Mouse (Mus musculus): ENCODE results near the gene 4921524J17Rik. TPM values are rescaled to one million over a fixed set of nuclear protein-coding genes. Genes with fewer than 3 reads are reported as not detected.

Gene 4921524J17Rik
- total RNA-seq, 2 experiments from 2014 or later = 21.6 to 25.2 TPM

- intact Hi-C loops (cut with DNase I) = loop anchor here (5.0 kb wide), 2 partner anchors 34 to 79 kb away; no protein-coding TSS in a partner anchor
- DNase-seq (ENCODE audit: low spot score) = no peak
These were observed 36.8 kb downstream of the 4921524J17Rik start for GRCm38 (mm10) chr8:85395681-85396431.

- DNase-seq (ENCODE audit: low spot score) = no peak
- intact Hi-C loops (cut with DNase I) = loop anchor here (5.0 kb wide), 2 partner anchors 33 to 78 kb away; no protein-coding TSS in a partner anchor
These were observed 37.6 kb downstream of the 4921524J17Rik start for GRCm38 (mm10) chr8:85395017-85395416.

- no peak for DNase-seq (ENCODE audit: low spot score)
- intact Hi-C loops (cut with DNase I) = no loop called here
These were observed 39.4 kb downstream of the 4921524J17Rik start for GRCm38 (mm10) chr8:85393199-85393598.

- no peak for DNase-seq (ENCODE audit: low spot score)
- intact Hi-C loops (cut with DNase I) = no loop called here
These were observed 41.2 kb downstream of the 4921524J17Rik start for GRCm38 (mm10) chr8:85391438-85391837.

GRCm38 (mm10) chr8:85386205-85386604, 46.4 kb downstream of the 4921524J17Rik start, which contains the start of gene Mylk3:
Gene Mylk3 (minus strand): TSS chr8:85386345.
- intact Hi-C loops (cut with DNase I) = no loop called here
- DNase-seq (ENCODE audit: low spot score) = peak; percentile 20

- no peak for DNase-seq (ENCODE audit: low spot score)
- intact Hi-C loops (cut with DNase I) = loop anchor here (2.0 kb wide), 1 partner anchor 17 kb away; no protein-coding TSS in a partner anchor
These were observed 50.7 kb downstream of the 4921524J17Rik start for GRCm38 (mm10) chr8:85381926-85382325.

- DNase-seq (ENCODE audit: low spot score) = peak; percentile 65
- intact Hi-C loops (cut with DNase I) = loop anchor here (2.0 kb wide), 1 partner anchor 16 kb away; no protein-coding TSS in a partner anchor
These were observed 51.8 kb downstream of the 4921524J17Rik start for GRCm38 (mm10) chr8:85380824-85381209.

GRCm38 (mm10) chr8:85380123-85380823, 52.4 kb downstream of the 4921524J17Rik start:
- no peak for DNase-seq (ENCODE audit: low spot score)
- intact Hi-C loops (cut with DNase I) = loop anchor here (2.0 kb wide), 1 partner anchor 15 kb away; no protein-coding TSS in a partner anchor

GRCm38 (mm10) chr8:85379142-85379781, 53.4 kb downstream of the 4921524J17Rik start:
- DNase-seq (ENCODE audit: low spot score) = peak; percentile 13
- intact Hi-C loops (cut with DNase I) = no loop called here

GRCm38 (mm10) chr8:85376516-85376915, 56.1 kb downstream of the 4921524J17Rik start:
- intact Hi-C loops (cut with DNase I) = no loop called here
- DNase-seq (ENCODE audit: low spot score) = no peak

- no peak for DNase-seq (ENCODE audit: low spot score)
- intact Hi-C loops (cut with DNase I) = no loop called here
These were observed 58.3 kb downstream of the 4921524J17Rik start for GRCm38 (mm10) chr8:85374286-85374685.

GRCm38 (mm10) chr8:85373435-85374039, 59.1 kb downstream of the 4921524J17Rik start:
- DNase-seq (ENCODE audit: low spot score) = no peak

GRCm38 (mm10) chr8:85372465-85372839, 60.2 kb downstream of the 4921524J17Rik start:
- intact Hi-C loops (cut with DNase I) = no loop called here
- no peak for DNase-seq (ENCODE audit: low spot score)

More at GRCm38 (mm10) chr8:85373435-85374039, 59.1 kb downstream of the 4921524J17Rik start:
- intact Hi-C loops (cut with DNase I) = no loop called here

GRCm38 (mm10) chr8:85371736-85372464, 60.7 kb downstream of the 4921524J17Rik start:
- intact Hi-C loops (cut with DNase I) = no loop called here
- DNase-seq (ENCODE audit: low spot score) = no peak

GRCm38 (mm10) chr8:85365176-85365575, 67.5 kb downstream of the 4921524J17Rik start:
- intact Hi-C loops (cut with DNase I) = loop anchor here (2.0 kb wide), 1 partner anchor 16 kb away; no protein-coding TSS in a partner anchor
- peak; percentile 22 for DNase-seq (ENCODE audit: low spot score)

GRCm38 (mm10) chr8:85364628-85365027, 68.0 kb downstream of the 4921524J17Rik start:
- intact Hi-C loops (cut with DNase I) = loop anchor here (2.0 to 5.0 kb wide), 2 partner anchors 16 to 33 kb away; no protein-coding TSS in a partner anchor
- DNase-seq (ENCODE audit: low spot score) = no peak

GRCm38 (mm10) chr8:85363406-85363805, 69.2 kb downstream of the 4921524J17Rik start:
- intact Hi-C loops (cut with DNase I) = loop anchor here (5.0 kb wide), 1 partner anchor 34 kb away; no protein-coding TSS in a partner anchor
- no peak for DNase-seq (ENCODE audit: low spot score)

- intact Hi-C loops (cut with DNase I) = loop anchor here (5.0 kb wide), 1 partner anchor 35 kb away; no protein-coding TSS in a partner anchor
- no peak for DNase-seq (ENCODE audit: low spot score)
These were observed 70.4 kb downstream of the 4921524J17Rik start for GRCm38 (mm10) chr8:85362211-85362610.
